Mouse (Mus musculus) kidney, embryonic 15.5 days (tissue): ENCODE measurements around the gene Mettl9. TPM values are rescaled to one million over a fixed set of nuclear protein-coding genes. Genes with fewer than 3 reads are reported as not detected.

Source experiments
- ATAC-seq: fragments of 200-750 bp; cut with Nextera tagmentation; replicated peaks from 2 replicates; pipeline ENCODE4 v1.8.0; 2017; ENCODE audit warnings: moderate TSS enrichment; ENCODE audit not compliant: low FRiP score
- H3K27ac ChIP-seq: fragments of 300-500 bp; sonication (generic); 2 replicates; pipeline ENCODE4 v1.5.1; 2015; ENCODE audit warnings: mild to moderate bottlenecking, inconsistent platforms
- H3K27me3 ChIP-seq: fragments of 300-500 bp; sonication (generic); 2 replicates; pipeline ENCODE4 v1.6.1; 2015; ENCODE audit warnings: inconsistent platforms
- H3K36me3 ChIP-seq: fragments of 300-500 bp; sonication (generic); 2 replicates; pipeline ENCODE4 v1.6.1; 2015; ENCODE audit warnings: inconsistent platforms
- H3K4me1 ChIP-seq: fragments of 300-500 bp; sonication (generic); 2 replicates; pipeline ENCODE4 v1.6.1; 2015; ENCODE audit warnings: inconsistent platforms
- H3K4me2 ChIP-seq: fragments of 300-500 bp; sonication (generic); 2 replicates; pipeline ENCODE4 v1.6.1; 2015; ENCODE audit warnings: moderate library complexity, mild to moderate bottlenecking, inconsistent platforms
- H3K4me3 ChIP-seq: fragments of 300-500 bp; sonication (generic); replicated peaks from 2 replicates; pipeline ENCODE4 v1.5.1; 2015; ENCODE audit warnings: mild to moderate bottlenecking, inconsistent platforms
- H3K9ac ChIP-seq: fragments of 300-500 bp; sonication (generic); 2 replicates; pipeline ENCODE4 v1.6.1; 2015; ENCODE audit warnings: mild to moderate bottlenecking, inconsistent platforms
- H3K9me3 ChIP-seq: fragments of 300-500 bp; sonication (generic); replicated peaks from 2 replicates; pipeline ENCODE4 v1.6.1; 2016; ENCODE audit warnings: inconsistent platforms
- WGBS: fragments of 180-500 bp; shearing (Covaris S2); methylation state at CpG from one replicate; pipeline ENCODE4 v1.1.7; 2015; ENCODE audit warnings: mixed read lengths; 5-methylcytosine and 5-hydroxymethylcytosine counted together
- polyA plus RNA-seq: library from polyadenylated mRNA; unstranded; fragments of >200 nt; fragmentation: Nextera tagmentation; extraction: Ambion mirVana; gene quantifications from 2 replicates; pipeline ENCODE4 v1.2.1, GENCODE M21; 2015

The Mettl9 gene
- polyA plus RNA-seq, 1 experiment from 2014 or later, result 163 TPM

- Histone ChIP-seq H3K9me3 (no peaks in the 10 kb centered on the region), H3K27ac (no peak overlapping the region), H3K4me3 (no peak overlapping the region), H3K4me2 (no peak overlapping the region), H3K4me1 (0 out of 2 replicates have a peak, but pooled peaks cover 6% of the 10 kb centered on the region), H3K9ac (no peak overlapping the region), H3K36me3 (peaks cover 90% of the 10 kb centered on the region), H3K27me3 (no peaks in the 10 kb centered on the region)
- no peak for ATAC-seq
- 85% methylated on average over 4 of the region's 4 CpGs for WGBS
Observed at GRCm38 (mm10) chr7:121053071-121053470, 18.8 kb downstream of the Mettl9 start.

DNA sequence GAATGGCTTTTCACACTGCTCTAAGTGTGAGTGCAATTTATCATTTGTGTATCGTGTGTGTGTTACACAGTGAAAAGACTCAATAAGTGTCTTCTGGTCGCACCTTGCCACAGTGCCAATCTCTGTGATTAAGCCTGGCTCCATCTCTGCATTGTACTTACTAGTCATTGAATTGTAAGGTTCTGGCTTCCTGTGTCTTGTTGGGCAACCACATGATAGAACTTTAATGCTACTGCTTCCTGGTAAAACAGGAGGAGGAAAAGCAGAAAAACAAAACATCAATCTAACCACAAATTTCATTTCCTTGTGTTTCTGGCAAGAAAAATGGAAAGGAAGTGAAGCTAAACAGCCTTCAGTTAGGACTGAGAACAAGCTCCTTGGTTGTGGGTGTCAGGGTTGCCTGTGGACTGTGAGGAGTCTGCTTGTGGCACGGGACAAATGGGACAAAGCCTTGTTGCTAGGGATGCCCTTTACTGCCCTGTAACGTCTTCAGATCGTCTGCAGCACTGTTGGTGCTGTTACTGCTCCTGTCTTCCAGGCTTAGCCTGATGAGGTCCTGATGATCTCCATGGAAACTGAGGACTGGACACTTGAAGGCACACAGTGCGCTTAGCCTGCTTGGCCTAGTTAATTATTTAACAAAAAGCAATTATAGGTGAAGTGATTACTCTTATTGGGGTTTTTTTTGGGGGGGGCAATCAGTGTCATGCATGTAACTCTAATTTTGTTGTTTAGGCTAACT lies 25.4 kb downstream of the Mettl9 start:
- H3K9ac ChIP-seq, result no peak overlapping the region
- WGBS, result 47% methylated on average over 6 of the region's 6 CpGs
- H3K9me3 ChIP-seq, result no peaks in the 10 kb centered on the region
- peaks cover 57% of the 10 kb centered on the region for H3K36me3 ChIP-seq
- no peak overlapping the region for H3K4me3 ChIP-seq
- H3K27me3 ChIP-seq, result no peaks in the 10 kb centered on the region
- ATAC-seq, result no peak
- H3K27ac ChIP-seq, result peak overlapping the region; percentile 30; the same call in 1 of the 2 replicates
- H3K4me2 ChIP-seq, result no peak overlapping the region
- peaks cover 15% of the 10 kb centered on the region for H3K4me1 ChIP-seq

- WGBS, result 61% methylated on average over 4 of the region's 4 CpGs
- no peaks in the 10 kb centered on the region for H3K27me3 ChIP-seq
- H3K4me3 ChIP-seq, result no peak overlapping the region
- no peaks in the 10 kb centered on the region for H3K9me3 ChIP-seq
- H3K9ac ChIP-seq, result no peak overlapping the region
- ATAC-seq, result no peak
- H3K36me3 ChIP-seq, result peaks cover 46% of the 10 kb centered on the region
- H3K27ac ChIP-seq, result no peak overlapping the region
- no peak overlapping the region for H3K4me2 ChIP-seq
- peaks cover 7% of the 10 kb centered on the region; the same call in 1 of the 2 replicates for H3K4me1 ChIP-seq
Observed at GRCm38 (mm10) chr7:121064309-121064708, 30.1 kb downstream of the Mettl9 start.

DNA sequence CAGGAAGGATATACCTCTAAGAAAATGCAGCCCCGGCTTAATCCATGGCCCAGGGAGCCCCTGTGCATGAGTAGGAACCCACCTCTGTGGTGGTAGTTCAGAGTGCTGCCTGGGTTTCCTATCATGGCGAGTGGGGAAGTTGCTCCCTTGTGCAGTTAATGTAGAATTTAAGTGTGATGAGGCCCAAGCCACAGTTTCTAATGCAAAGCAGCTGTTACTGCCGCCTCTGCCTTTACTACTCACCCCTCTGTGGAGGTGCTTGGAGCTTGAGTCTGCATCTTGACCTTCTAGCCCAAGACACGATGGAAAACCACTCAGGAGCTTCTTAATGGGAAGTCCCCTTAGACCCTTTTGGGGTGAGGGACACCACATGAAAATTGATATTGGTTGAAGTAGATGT lies 37.0 kb downstream of the Mettl9 start:
- Histone ChIP-seq H3K9me3 (no peaks in the 10 kb centered on the region), H3K27me3 (no peaks in the 10 kb centered on the region), H3K4me2 (no peak overlapping the region), H3K36me3 (peaks cover 63% of the 10 kb centered on the region), H3K4me3 (no peak overlapping the region), H3K9ac (no peak overlapping the region), H3K4me1 (peaks cover 8% of the 10 kb centered on the region; the same call in 1 of the 2 replicates), H3K27ac (no peak overlapping the region)
- no peak for ATAC-seq
- 82% methylated on average over 4 of the region's 4 CpGs for WGBS

- WGBS, result 79% methylated on average over 5 of the region's 5 CpGs
- Histone ChIP-seq H3K4me1 (peaks cover 8% of the 10 kb centered on the region; the same call in 1 of the 2 replicates), H3K9ac (no peak overlapping the region), H3K4me2 (no peak overlapping the region), H3K27me3 (no peaks in the 10 kb centered on the region), H3K27ac (no peak overlapping the region), H3K4me3 (no peak overlapping the region), H3K9me3 (no peaks in the 10 kb centered on the region), H3K36me3 (peaks cover 63% of the 10 kb centered on the region)
- ATAC-seq, result no peak
Observed at GRCm38 (mm10) chr7:121072506-121072905, 38.3 kb downstream of the Mettl9 start.

GRCm38 (mm10) chr7:121074281-121074680 lies 40.0 kb downstream of the Mettl9 start, which contains the start of gene Igsf6:
Gene Igsf6 (minus strand): TSS chr7:121074572.
- 28% methylated on average over 11 of the region's 11 CpGs for WGBS
- H3K9ac ChIP-seq, result no peak within 1 kb of the TSS
- H3K36me3 ChIP-seq, result peaks cover 64% of the 10 kb centered on the region
- H3K27ac ChIP-seq, result peak within 1 kb of the TSS; percentile 38
- peak; percentile 2; the same call in 1 of the 2 replicates for ATAC-seq
- no peaks in the 10 kb centered on the region for H3K27me3 ChIP-seq
- no peaks in the 10 kb centered on the region for H3K9me3 ChIP-seq
- H3K4me1 ChIP-seq, result peaks cover 8% of the 10 kb centered on the region
- no peak within 1 kb of the TSS for H3K4me2 ChIP-seq
- no peak within 1 kb of the TSS for H3K4me3 ChIP-seq

DNA sequence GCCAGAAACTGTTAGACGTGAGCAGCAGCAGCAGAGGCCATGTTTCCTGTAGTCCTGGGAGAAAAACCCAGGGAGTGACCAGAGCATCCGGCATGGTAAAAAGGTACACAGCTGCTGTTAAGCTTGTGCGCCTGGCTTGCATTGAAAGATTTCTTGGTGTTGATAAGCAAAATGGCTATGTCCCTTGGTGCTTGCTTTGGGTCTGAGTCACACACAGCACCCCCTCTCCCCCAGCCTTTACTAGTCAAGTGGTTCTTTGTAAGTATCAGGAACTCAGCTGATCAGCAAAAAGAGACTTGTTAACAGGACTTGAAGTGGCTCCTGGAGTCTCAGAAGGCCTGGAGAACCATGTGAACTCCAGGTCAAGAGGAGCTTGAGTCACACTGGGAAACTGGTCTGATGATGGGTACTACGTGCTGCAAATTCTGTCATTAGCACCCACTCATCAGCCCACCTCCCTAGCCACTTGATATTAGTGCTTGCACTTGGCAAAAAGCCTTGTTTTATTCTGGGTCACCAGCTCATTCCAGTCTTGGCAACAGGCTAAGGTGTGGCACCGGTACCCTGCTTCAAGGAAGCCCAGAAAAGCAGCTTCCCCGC lies 40.7 kb downstream of the Mettl9 start:
- Histone ChIP-seq H3K27me3 (no peaks in the 10 kb centered on the region), H3K4me1 (peaks cover 8% of the 10 kb centered on the region), H3K9me3 (no peaks in the 10 kb centered on the region), H3K4me2 (no peak overlapping the region), H3K27ac (peak overlapping the region; percentile 38), H3K36me3 (peaks cover 60% of the 10 kb centered on the region), H3K9ac (no peak overlapping the region), H3K4me3 (no peak overlapping the region)
- 67% methylated on average over 6 of the region's 6 CpGs for WGBS
- ATAC-seq, result no peak

- Histone ChIP-seq H3K36me3 (peaks cover 55% of the 10 kb centered on the region), H3K9ac (no peak overlapping the region), H3K4me1 (peaks cover 8% of the 10 kb centered on the region), H3K27me3 (no peaks in the 10 kb centered on the region), H3K9me3 (no peaks in the 10 kb centered on the region), H3K4me3 (no peak overlapping the region), H3K4me2 (no peak overlapping the region), H3K27ac (no peak overlapping the region)
- ATAC-seq, result no peak
- WGBS, result 86% methylated on average over 5 of the region's 5 CpGs
Observed at GRCm38 (mm10) chr7:121075416-121075815, 41.2 kb downstream of the Mettl9 start.

GRCm38 (mm10) chr7:121077311-121077710 lies 43.1 kb downstream of the Mettl9 start:
- 85% methylated on average over 6 of the region's 6 CpGs for WGBS
- no peak overlapping the region for H3K4me2 ChIP-seq
- H3K36me3 ChIP-seq, result peaks cover 36% of the 10 kb centered on the region
- H3K9ac ChIP-seq, result no peak overlapping the region
- ATAC-seq, result no peak
- no peak overlapping the region for H3K27ac ChIP-seq
- no peaks in the 10 kb centered on the region for H3K27me3 ChIP-seq
- peaks cover 8% of the 10 kb centered on the region for H3K4me1 ChIP-seq
- no peak overlapping the region for H3K4me3 ChIP-seq
- no peaks in the 10 kb centered on the region for H3K9me3 ChIP-seq

- no peak overlapping the region for H3K4me2 ChIP-seq
- peaks cover 8% of the 10 kb centered on the region for H3K4me1 ChIP-seq
- ATAC-seq, result peak; percentile 73; the same call in 1 of the 2 replicates
- no peak overlapping the region for H3K27ac ChIP-seq
- H3K36me3 ChIP-seq, result peaks cover 36% of the 10 kb centered on the region
- no peak overlapping the region for H3K4me3 ChIP-seq
- no peaks in the 10 kb centered on the region for H3K9me3 ChIP-seq
- no peak overlapping the region for H3K9ac ChIP-seq
- H3K27me3 ChIP-seq, result no peaks in the 10 kb centered on the region
- WGBS, result 22% methylated on average over 5 of the region's 5 CpGs
Observed at GRCm38 (mm10) chr7:121077829-121078228, 43.6 kb downstream of the Mettl9 start.

DNA sequence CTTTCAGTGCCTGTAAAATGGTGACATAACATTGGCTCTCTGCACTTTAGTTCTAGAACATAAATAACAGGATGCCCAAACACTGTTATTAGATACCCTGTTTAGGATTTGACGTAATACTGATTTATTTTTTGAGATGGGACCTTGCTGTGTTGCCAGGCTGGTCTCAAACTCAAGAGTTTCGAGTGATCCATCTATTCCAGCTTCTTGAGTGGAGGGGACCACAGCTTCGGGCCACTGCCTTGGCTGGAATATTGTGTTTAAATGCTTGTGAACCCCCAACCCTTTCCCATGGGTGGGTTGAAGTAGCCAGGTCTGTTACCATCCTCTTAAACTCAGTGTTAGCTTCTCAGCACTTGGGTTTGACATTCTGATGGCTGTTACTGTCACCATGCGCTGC lies 47.1 kb downstream of the Mettl9 start, which contains the start of gene Otoa:
Gene Otoa, plus strand, starts transcription at position 301 of the 400 bp plus-strand sequence.
- H3K27ac ChIP-seq, result no peak within 1 kb of the TSS
- no peak within 1 kb of the TSS for H3K4me3 ChIP-seq
- no peaks in the 10 kb centered on the region for H3K27me3 ChIP-seq
- no peaks in the 10 kb centered on the region; the same call in 1 of the 2 replicates for H3K4me1 ChIP-seq
- H3K36me3 ChIP-seq, result peaks cover 24% of the 10 kb centered on the region
- no peak for ATAC-seq
- H3K9me3 ChIP-seq, result no peaks in the 10 kb centered on the region
- H3K9ac ChIP-seq, result no peak within 1 kb of the TSS
- WGBS, result 89% methylated on average over 4 of the region's 4 CpGs
- H3K4me2 ChIP-seq, result no peak within 1 kb of the TSS

DNA sequence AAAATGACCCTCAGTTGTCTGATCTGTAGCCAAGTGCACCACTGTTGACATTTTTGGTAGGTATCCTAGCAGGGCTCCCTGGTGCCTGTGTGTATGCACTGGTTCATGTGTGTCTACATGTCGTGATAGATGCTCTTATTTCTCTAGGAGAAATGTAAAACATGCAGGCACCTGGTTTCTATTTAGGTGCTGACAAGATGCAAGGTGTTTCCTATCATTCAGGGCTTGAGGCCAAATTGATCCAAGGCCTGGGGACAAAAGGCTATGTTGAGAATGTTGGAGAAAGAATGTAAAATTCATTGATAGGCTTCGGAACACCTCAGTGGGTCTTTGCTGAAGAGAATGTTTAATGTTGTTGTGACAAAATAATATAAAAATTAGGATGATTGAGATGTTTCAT lies 47.6 kb downstream of the Mettl9 start:
- WGBS, result 85% methylated on average over 2 of the region's 2 CpGs
- no peaks in the 10 kb centered on the region for H3K27me3 ChIP-seq
- no peak overlapping the region for H3K4me2 ChIP-seq
- no peak overlapping the region for H3K27ac ChIP-seq
- ATAC-seq, result no peak
- H3K9ac ChIP-seq, result no peak overlapping the region
- H3K9me3 ChIP-seq, result no peaks in the 10 kb centered on the region
- H3K4me3 ChIP-seq, result no peak overlapping the region
- peaks cover 20% of the 10 kb centered on the region for H3K36me3 ChIP-seq
- H3K4me1 ChIP-seq, result no peaks in the 10 kb centered on the region; the same call in 1 of the 2 replicates
